Mouse (Mus musculus): ENCODE measurements at regions not wholly inside any gene's neighbourhood (a gene's known extent, or its start where the extent isn't known, plus 50 kb on each side); places are given as distances from the start of the nearest gene placed in this dataset.
A peak's percentile ranks its signal among the peaks of the same experiment; 100 is the strongest.

- no peak for DNase-seq
- Histone ChIP-seq H3K36me3 (ENCODE audit: control insufficient read depth, insufficient read depth, low read length) (no peaks in the 10 kb centered on the region), H3K27me3 (ENCODE audit: control insufficient read depth, insufficient read depth, low read length) (no peaks in the 10 kb centered on the region), H3K4me2 (ENCODE audit: low read length) (no peak overlapping the region), H3K4me1 (ENCODE audit: control insufficient read depth, insufficient read depth, low read length) (peaks cover 32% of the 10 kb centered on the region), H3K9ac (replicated peaks; ENCODE audit: low read length) (no peak overlapping the region), H3K9me3 (ENCODE audit: control insufficient read depth, low read length) (no peaks in the 10 kb centered on the region), H3K4me3 (replicated peaks; ENCODE audit: low read depth, low read length) (no peak overlapping the region), H3K27ac (replicated peaks; ENCODE audit: low read depth, low read length) (no peak overlapping the region)
- 95% methylated on average over 2 of the region's 2 CpGs for WGBS
- ATAC-seq (ENCODE audit: low FRiP score, low TSS enrichment): no peak
Observed at GRCm38 (mm10) chr5:111644142-111644541, 89.6 kb upstream of the Gm26897 start.

GRCm38 (mm10) chr5:111644788-111645187, 88.9 kb upstream of the Gm26897 start:
- Histone ChIP-seq H3K27ac (replicated peaks; ENCODE audit: low read depth, low read length) (no peak overlapping the region), H3K4me1 (ENCODE audit: control insufficient read depth, insufficient read depth, low read length) (peaks cover 30% of the 10 kb centered on the region), H3K4me3 (replicated peaks; ENCODE audit: low read depth, low read length) (no peak overlapping the region), H3K27me3 (ENCODE audit: control insufficient read depth, insufficient read depth, low read length) (no peaks in the 10 kb centered on the region), H3K9me3 (ENCODE audit: control insufficient read depth, low read length) (no peaks in the 10 kb centered on the region), H3K36me3 (ENCODE audit: control insufficient read depth, insufficient read depth, low read length) (no peaks in the 10 kb centered on the region), H3K9ac (replicated peaks; ENCODE audit: low read length) (no peak overlapping the region), H3K4me2 (ENCODE audit: low read length) (no peak overlapping the region)
- WGBS: 61% methylated on average over 4 of the region's 4 CpGs
- no peak for DNase-seq
- ATAC-seq (ENCODE audit: low FRiP score, low TSS enrichment): no peak

- 92% methylated on average over 6 of the region's 6 CpGs for WGBS
- no peak for ATAC-seq (ENCODE audit: low FRiP score, low TSS enrichment)
- no peaks in the 10 kb centered on the region for H3K36me3 ChIP-seq (ENCODE audit: control insufficient read depth, insufficient read depth, low read length)
Observed at GRCm38 (mm10) chr5:111647686-111648200, 86.0 kb upstream of the Gm26897 start.

GRCm38 (mm10) chr5:111648481-111648880, 85.2 kb upstream of the Gm26897 start:
- DNase-seq (no peak), ATAC-seq (ENCODE audit: low FRiP score, low TSS enrichment) (no peak)
- 31% methylated on average over 7 of the region's 7 CpGs for WGBS
- Histone ChIP-seq H3K4me1 (ENCODE audit: control insufficient read depth, insufficient read depth, low read length) (peaks cover 24% of the 10 kb centered on the region), H3K27ac (replicated peaks; ENCODE audit: low read depth, low read length) (peak overlapping the region; percentile 60), H3K27me3 (ENCODE audit: control insufficient read depth, insufficient read depth, low read length) (no peaks in the 10 kb centered on the region), H3K9ac (replicated peaks; ENCODE audit: low read length) (no peak overlapping the region), H3K4me3 (replicated peaks; ENCODE audit: low read depth, low read length) (no peak overlapping the region), H3K36me3 (ENCODE audit: control insufficient read depth, insufficient read depth, low read length) (no peaks in the 10 kb centered on the region), H3K9me3 (ENCODE audit: control insufficient read depth, low read length) (no peaks in the 10 kb centered on the region), H3K4me2 (ENCODE audit: low read length) (peak overlapping the region; percentile 19; the same call in 1 of the 2 replicates)

More at GRCm38 (mm10) chr5:111647686-111648200, 86.0 kb upstream of the Gm26897 start:
- Histone ChIP-seq H3K27ac (replicated peaks; ENCODE audit: low read depth, low read length) (no peak overlapping the region), H3K4me1 (ENCODE audit: control insufficient read depth, insufficient read depth, low read length) (peaks cover 24% of the 10 kb centered on the region), H3K27me3 (ENCODE audit: control insufficient read depth, insufficient read depth, low read length) (no peaks in the 10 kb centered on the region), H3K4me3 (replicated peaks; ENCODE audit: low read depth, low read length) (no peak overlapping the region), H3K4me2 (ENCODE audit: low read length) (no peak overlapping the region), H3K9me3 (ENCODE audit: control insufficient read depth, low read length) (no peaks in the 10 kb centered on the region), H3K9ac (replicated peaks; ENCODE audit: low read length) (no peak overlapping the region)
- DNase-seq: no peak

GRCm38 (mm10) chr5:111649012-111649411, 84.7 kb upstream of the Gm26897 start:
- H3K4me3 ChIP-seq (replicated peaks; ENCODE audit: low read depth, low read length): no peak overlapping the region
- DNase-seq: peak; percentile 92
- H3K4me1 ChIP-seq (ENCODE audit: control insufficient read depth, insufficient read depth, low read length): peaks cover 24% of the 10 kb centered on the region
- peak overlapping the region; percentile 19 for H3K4me2 ChIP-seq (ENCODE audit: low read length)
- no peaks in the 10 kb centered on the region for H3K27me3 ChIP-seq (ENCODE audit: control insufficient read depth, insufficient read depth, low read length)
- peak; percentile 67; the same call in 1 of the 2 replicates for ATAC-seq (ENCODE audit: low FRiP score, low TSS enrichment)
- 5% methylated on average over 10 of the region's 10 CpGs for WGBS
- no peaks in the 10 kb centered on the region for H3K9me3 ChIP-seq (ENCODE audit: control insufficient read depth, low read length)
- H3K36me3 ChIP-seq (ENCODE audit: control insufficient read depth, insufficient read depth, low read length): no peaks in the 10 kb centered on the region
- peak overlapping the region; percentile 60 for H3K27ac ChIP-seq (replicated peaks; ENCODE audit: low read depth, low read length)
- no peak overlapping the region for H3K9ac ChIP-seq (replicated peaks; ENCODE audit: low read length)

GRCm38 (mm10) chr5:111652472-111652871, 81.3 kb upstream of the Gm26897 start:
- no peaks in the 10 kb centered on the region for H3K27me3 ChIP-seq (ENCODE audit: control insufficient read depth, insufficient read depth, low read length)
- WGBS: 32% methylated on average over 2 of the region's 2 CpGs
- no peak overlapping the region for H3K4me2 ChIP-seq (ENCODE audit: low read length)
- H3K27ac ChIP-seq (replicated peaks; ENCODE audit: low read depth, low read length): no peak overlapping the region
- no peak overlapping the region for H3K9ac ChIP-seq (replicated peaks; ENCODE audit: low read length)
- no peak for DNase-seq
- no peak overlapping the region for H3K4me3 ChIP-seq (replicated peaks; ENCODE audit: low read depth, low read length)
- 0 out of 2 replicates have a peak, but pooled peaks cover 2% of the 10 kb centered on the region for H3K9me3 ChIP-seq (ENCODE audit: control insufficient read depth, low read length)
- no peaks in the 10 kb centered on the region for H3K36me3 ChIP-seq (ENCODE audit: control insufficient read depth, insufficient read depth, low read length)
- no peak for ATAC-seq (ENCODE audit: low FRiP score, low TSS enrichment)
- peaks cover 24% of the 10 kb centered on the region for H3K4me1 ChIP-seq (ENCODE audit: control insufficient read depth, insufficient read depth, low read length)

GRCm38 (mm10) chr5:111656436-111656835, 77.3 kb upstream of the Gm26897 start:
- 76% methylated on average over 2 of the region's 2 CpGs for WGBS
- Histone ChIP-seq H3K4me3 (replicated peaks; ENCODE audit: low read depth, low read length) (no peak overlapping the region), H3K27ac (replicated peaks; ENCODE audit: low read depth, low read length) (no peak overlapping the region), H3K36me3 (ENCODE audit: control insufficient read depth, insufficient read depth, low read length) (no peaks in the 10 kb centered on the region), H3K27me3 (ENCODE audit: control insufficient read depth, insufficient read depth, low read length) (no peaks in the 10 kb centered on the region), H3K4me1 (ENCODE audit: control insufficient read depth, insufficient read depth, low read length) (peaks cover 30% of the 10 kb centered on the region), H3K9me3 (ENCODE audit: control insufficient read depth, low read length) (0 out of 2 replicates have a peak, but pooled peaks cover 2% of the 10 kb centered on the region), H3K4me2 (ENCODE audit: low read length) (no peak overlapping the region), H3K9ac (replicated peaks; ENCODE audit: low read length) (no peak overlapping the region)
- ATAC-seq (ENCODE audit: low FRiP score, low TSS enrichment) (no peak), DNase-seq (no peak)

GRCm38 (mm10) chr5:111657759-111658429, 75.8 kb upstream of the Gm26897 start:
- H3K27ac ChIP-seq (replicated peaks; ENCODE audit: low read depth, low read length): no peak overlapping the region
- 0 out of 2 replicates have a peak, but pooled peaks cover 2% of the 10 kb centered on the region for H3K9me3 ChIP-seq (ENCODE audit: control insufficient read depth, low read length)
- peaks cover 35% of the 10 kb centered on the region for H3K4me1 ChIP-seq (ENCODE audit: control insufficient read depth, insufficient read depth, low read length)
- H3K9ac ChIP-seq (replicated peaks; ENCODE audit: low read length): no peak overlapping the region
- 77% methylated on average over 3 of the region's 3 CpGs for WGBS
- DNase-seq: no peak
- H3K4me3 ChIP-seq (replicated peaks; ENCODE audit: low read depth, low read length): no peak overlapping the region
- no peak overlapping the region for H3K4me2 ChIP-seq (ENCODE audit: low read length)
- H3K27me3 ChIP-seq (ENCODE audit: control insufficient read depth, insufficient read depth, low read length): no peaks in the 10 kb centered on the region
- no peaks in the 10 kb centered on the region for H3K36me3 ChIP-seq (ENCODE audit: control insufficient read depth, insufficient read depth, low read length)
- no peak for ATAC-seq (ENCODE audit: low FRiP score, low TSS enrichment)

GRCm38 (mm10) chr5:111659229-111659628, 74.5 kb upstream of the Gm26897 start:
- 94% methylated on average over 3 of the region's 3 CpGs for WGBS
- Histone ChIP-seq H3K9me3 (ENCODE audit: control insufficient read depth, low read length) (0 out of 2 replicates have a peak, but pooled peaks cover 2% of the 10 kb centered on the region), H3K4me3 (replicated peaks; ENCODE audit: low read depth, low read length) (no peak overlapping the region), H3K27ac (replicated peaks; ENCODE audit: low read depth, low read length) (peak overlapping the region; percentile 91), H3K4me2 (ENCODE audit: low read length) (no peak overlapping the region), H3K9ac (replicated peaks; ENCODE audit: low read length) (no peak overlapping the region), H3K27me3 (ENCODE audit: control insufficient read depth, insufficient read depth, low read length) (no peaks in the 10 kb centered on the region), H3K4me1 (ENCODE audit: control insufficient read depth, insufficient read depth, low read length) (peaks cover 35% of the 10 kb centered on the region), H3K36me3 (ENCODE audit: control insufficient read depth, insufficient read depth, low read length) (no peaks in the 10 kb centered on the region)
- DNase-seq (no peak), ATAC-seq (ENCODE audit: low FRiP score, low TSS enrichment) (no peak)
